Mouse (Mus musculus): Measurements from ENCODE around the gene Zfp637.
"Not testable (repeated sequence)": the region's sequence is repeated elsewhere in the genome, so short reads cannot be mapped to it uniquely, and the experiment has no call there.

The Zfp637 gene

DNA sequence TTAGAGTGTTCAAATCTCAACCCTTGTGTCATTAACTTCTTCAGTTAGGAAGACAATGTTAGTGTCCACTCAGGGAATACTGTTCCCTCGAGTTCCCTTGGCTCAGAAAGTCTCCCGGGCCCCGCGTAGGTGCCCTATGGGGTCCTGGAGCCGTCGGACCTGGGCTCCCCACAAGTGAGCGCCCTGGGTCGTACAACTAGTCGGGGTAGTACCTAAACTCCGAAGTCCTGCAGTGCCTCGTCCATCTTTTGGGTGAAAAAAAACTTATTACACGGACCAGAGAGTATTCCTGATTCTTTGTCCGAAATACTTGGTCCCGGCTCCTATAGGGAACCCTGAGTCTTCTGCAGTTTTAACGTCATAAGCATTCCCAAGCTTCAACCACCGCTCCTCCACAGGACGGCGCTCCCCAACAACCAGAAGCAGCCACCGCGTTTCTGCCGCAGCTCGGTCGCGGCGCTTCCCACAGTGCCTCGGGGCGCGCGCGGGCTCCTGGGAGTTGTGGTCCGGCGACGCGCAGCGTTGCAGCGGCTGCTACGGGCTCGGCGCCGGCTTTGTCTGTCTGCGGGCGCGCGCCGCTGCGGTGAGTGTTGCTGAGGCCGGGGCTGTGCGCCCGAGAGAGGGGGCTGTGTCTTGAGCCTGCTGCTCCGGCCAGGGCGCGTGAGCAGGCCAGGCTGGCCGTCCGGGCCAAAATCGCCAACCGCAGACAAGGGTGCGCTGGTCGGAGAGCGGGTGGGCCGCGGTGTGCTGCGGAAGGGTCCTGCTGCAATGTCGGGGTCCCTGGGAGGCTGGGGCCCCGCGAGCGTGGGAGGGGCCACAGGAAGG lies at the start of gene Zfp637:
TSS of gene Zfp637 (plus strand) at position 495 of the 825 bp plus-strand sequence.
- peak; percentile 94 for DNase-seq (ENCODE audit: low read depth, low spot score)

DNA sequence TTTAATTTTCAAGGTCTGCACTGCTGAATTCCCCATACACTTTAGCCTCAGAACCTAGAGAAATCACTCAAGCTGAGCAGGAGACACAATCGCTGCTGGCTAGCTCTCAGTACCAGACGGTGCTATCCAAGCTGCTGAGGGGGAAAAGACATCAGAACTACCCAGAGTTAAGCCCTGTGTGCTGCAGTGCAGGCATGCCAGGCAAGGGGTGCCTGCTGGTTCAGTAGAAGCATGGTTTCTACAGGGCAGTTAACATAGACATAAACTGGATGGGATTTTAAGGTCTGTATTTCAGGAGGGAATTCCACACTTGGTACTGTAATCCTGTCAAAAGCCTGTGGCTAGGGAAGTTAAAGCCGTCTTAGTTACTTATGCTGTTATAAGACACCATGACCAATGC lies 45.7 kb upstream of the Zfp637 start:
- DNase-seq (ENCODE audit: low read depth, low spot score) = no peak

DNA sequence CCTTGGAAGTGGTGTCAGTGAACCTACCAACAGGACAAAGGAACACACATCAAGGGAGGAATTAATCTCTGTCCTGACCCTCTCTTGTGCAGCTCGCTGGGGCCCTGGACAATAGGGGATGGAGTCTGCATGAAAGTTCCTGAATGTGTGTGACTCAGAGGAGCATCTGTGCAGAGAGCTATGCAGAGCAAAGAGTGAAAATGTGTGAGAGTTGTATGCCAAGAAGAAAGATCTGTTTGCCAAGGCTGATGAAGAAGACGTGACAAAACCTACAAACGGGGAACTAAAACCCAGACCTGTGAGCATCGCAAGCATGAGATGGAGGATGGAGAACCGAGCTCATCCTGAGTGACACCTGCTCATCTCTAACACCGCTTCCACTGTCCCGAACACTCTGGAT lies 40.2 kb upstream of the Zfp637 start:
- no peak for DNase-seq (ENCODE audit: low read depth, low spot score)

DNA sequence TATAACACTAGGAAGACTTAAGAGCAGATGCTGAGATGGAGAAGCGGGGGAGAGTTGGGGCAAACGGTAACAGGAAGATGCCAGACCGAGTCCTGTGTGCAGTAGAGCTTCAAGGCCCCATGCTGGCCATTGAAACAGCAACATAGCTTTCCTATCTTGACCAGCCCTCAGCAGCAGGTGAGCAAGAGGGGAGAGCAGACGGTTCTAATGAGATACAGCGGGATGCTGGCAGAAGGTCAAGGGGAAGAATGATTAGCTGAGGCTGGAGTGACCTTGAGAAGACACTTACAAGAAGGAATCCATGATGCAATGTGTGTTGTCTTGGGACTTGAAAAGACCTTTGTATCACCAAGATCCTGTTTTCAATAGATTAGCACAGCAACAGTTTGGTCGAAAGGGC lies 39.2 kb upstream of the Zfp637 start:
- DNase-seq (ENCODE audit: low read depth, low spot score) = no peak

DNA sequence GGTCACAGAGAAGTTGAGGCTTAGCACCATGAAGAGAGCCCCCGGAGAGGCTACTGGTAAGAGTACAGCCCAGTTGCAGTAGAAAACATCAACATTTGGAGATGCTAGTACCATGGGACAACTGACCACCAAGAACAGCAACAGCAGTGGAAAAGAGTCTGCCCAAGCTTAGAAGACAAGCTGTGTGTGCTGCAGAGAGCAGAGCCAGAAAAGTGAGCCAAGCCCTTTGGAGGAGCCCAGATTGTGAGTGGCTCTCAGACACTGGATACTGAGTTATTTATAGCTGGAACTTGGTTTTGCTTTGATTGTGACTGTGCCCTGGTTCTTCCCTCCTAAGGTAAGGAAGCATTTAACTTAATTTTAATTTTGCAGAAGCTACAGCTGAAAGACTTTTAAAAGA lies 33.2 kb upstream of the Zfp637 start:
- DNase-seq (ENCODE audit: low read depth, low spot score) = no peak

DNA sequence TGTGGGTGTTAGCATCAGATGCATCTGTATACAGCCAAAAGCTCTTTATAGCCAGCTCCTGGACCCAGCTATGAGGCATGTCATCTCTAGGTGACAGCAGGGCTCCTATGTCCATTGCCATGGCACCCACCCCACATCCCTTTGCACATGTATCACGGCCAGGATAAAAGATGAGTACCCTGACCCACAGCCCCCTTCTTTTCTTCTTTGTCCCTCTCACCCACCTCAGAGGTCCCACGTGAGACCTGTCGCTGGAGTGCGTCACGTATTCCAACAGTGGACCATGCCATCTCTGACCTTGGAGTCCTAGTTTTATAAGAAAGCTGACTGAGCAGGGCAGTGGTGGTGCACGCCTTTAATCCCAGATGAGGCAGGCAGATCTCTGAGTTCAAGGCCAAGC lies 31.2 kb upstream of the Zfp637 start:
- no peak for DNase-seq (ENCODE audit: low read depth, low spot score)

DNA sequence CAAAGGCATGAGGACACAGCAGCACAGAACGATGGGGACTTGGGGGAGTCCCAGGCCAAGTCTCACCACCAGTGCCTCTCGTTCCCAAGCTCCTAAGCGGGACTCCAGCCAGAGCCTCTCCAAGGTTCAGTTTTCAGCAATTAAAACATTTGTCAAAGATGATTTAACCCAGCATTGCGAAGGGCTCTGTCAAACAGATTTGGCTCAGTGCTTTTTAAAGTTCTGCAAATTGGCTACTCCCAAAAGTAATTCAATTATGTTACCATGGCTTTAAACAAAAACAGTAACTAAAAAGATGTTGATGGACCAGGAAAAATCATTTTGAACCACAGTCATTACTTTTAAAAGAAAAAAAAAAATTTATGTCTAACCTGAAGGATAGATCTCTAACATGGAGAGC lies 30.3 kb upstream of the Zfp637 start:
- no peak for DNase-seq (ENCODE audit: low read depth, low spot score)

DNA sequence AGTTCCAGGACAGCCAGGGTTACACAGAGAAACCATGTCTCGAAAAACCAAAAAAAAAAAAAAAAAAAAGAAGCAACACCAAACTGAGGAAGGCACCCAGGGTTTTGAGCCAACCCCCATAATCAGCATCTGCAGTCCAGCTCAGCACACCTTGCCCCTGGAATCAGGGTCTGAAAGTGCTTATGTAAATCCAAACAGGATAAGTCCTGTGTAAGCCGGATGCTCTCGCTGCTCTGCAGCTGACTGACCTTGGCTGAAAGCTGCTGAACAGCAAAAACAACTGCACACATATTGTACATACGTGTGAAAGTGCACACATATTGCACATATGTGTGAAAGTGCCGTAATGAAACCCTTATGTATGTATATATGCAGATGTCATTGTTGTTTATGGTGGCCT lies 29.7 kb upstream of the Zfp637 start:
- DNase-seq (ENCODE audit: low read depth, low spot score) = peak; percentile 55

DNA sequence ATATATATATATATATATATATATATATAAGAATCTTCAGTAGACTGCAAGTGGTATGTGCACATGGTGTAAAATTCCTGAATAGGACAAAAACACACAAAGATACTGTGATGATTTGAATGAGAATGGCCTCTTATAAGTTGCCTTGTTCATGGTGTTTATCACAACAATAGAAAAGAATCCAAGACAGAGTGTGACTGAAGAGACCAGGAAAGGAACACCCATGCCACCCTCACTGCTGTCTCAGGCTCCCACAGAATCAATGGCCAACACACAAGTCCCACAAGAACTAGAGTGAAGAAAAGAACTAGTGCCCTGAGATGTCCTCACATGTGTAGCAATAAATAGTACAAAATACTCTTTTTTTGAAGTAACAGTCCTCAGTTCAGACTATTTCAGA lies 26.3 kb upstream of the Zfp637 start:
- DNase-seq (ENCODE audit: low read depth, low spot score) = peak; percentile 57

DNA sequence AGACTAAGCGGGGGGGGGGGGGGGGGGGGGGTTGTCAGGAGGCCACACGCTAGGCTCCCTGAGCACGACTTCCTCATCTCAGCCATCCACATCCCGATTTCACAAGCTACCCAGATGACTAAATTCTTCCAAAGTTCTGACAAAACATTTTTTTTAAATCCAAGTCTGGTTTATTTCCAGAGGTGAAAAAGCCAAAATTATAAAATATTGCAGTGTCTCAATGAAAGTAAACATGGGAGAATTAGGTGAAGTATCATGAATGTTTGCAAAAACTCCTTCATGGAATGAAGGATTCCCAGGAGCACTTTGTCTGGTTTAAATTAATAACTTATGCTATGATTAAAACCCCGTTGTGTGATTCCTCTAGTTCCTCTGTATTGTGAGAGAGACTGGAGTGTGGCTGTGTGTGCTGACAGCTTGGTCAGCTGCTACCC lies 23.9 kb upstream of the Zfp637 start:
- no peak for DNase-seq (ENCODE audit: low read depth, low spot score)

DNA sequence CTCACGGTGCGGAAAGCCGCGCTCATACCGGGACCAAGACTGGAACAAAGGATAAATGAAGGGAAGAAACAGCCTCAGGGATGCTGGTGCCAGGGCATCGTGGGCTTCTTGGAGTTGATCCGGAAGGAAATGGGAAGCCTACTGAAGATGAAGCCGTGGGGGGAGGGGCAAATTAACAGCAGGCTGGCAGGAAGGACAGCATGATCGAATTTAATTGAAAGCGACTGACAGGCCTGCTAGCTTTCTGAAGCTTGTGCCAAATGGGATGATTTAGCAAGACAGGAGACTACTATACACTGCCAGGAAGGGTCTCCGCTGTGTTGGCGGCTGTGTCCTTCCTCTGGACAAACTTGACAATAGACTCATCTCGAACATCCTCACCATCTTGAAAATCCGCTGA lies 20.7 kb upstream of the Zfp637 start:
- DNase-seq (ENCODE audit: low read depth, low spot score) = no peak

DNA sequence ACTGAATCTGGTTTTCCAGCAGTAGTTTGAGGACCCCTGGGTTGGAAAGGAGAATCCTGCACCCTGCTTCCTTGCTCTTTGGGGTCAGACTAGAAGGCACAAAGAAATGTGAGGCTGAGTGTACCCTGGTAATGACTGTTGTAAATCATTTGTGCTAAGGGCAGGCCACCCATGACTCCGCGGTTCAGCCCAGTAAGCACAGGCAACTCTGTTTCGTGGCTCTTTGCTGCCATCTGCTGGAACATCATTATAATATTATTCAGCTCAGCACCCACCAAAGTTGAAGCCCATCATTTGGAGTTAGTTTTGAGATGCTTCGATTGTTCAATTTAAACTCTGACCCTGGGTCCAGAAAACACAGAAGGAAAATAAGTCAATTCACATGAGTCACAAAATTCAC lies 15.6 kb upstream of the Zfp637 start:
- peak; percentile 78 for DNase-seq (ENCODE audit: low read depth, low spot score)

DNA sequence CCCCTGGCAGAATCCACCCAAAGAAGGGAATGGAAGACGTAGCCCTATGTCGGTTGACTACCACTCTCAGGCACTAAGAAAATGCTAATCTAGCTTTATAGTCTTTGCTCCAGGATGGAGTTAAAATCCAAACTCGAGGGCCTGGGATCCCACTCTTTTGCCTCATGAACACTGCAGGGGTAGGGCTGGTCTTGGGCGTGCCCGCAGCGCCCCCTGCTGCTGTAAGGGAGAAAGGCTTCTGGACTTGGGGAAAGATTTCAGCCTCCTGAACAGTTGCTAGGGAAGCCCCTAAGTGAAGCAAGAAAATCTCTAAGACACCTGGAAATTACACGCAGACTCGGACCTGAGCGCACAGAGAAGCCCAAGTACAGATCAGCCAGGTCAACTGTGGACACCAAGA lies 12.7 kb upstream of the Zfp637 start:
- peak; percentile 86 for DNase-seq (ENCODE audit: low read depth, low spot score)

DNA sequence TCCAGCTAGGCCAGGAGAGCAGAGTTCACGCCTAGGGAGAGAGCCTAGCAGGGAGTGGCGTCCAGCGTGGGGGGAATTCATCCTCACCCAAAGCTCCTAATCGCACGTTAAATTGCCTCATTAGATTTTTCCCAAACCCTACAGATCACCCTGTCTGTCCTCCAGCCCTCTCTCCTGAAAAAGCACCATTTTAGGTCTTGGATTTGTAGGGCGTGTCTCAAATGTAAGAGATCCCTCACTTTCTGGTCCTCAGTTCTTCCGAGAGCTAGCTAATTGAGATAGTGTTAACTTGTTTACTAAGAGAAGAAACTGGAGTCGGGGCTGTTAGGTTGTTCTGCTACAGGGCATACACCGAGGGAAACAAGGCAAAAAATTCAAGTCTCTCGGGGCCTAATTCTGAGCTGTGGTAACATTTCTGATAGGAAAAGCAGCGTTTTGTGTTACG lies 553 bp downstream of the Zfp637 start:
- no peak for DNase-seq (ENCODE audit: low read depth, low spot score)

DNA sequence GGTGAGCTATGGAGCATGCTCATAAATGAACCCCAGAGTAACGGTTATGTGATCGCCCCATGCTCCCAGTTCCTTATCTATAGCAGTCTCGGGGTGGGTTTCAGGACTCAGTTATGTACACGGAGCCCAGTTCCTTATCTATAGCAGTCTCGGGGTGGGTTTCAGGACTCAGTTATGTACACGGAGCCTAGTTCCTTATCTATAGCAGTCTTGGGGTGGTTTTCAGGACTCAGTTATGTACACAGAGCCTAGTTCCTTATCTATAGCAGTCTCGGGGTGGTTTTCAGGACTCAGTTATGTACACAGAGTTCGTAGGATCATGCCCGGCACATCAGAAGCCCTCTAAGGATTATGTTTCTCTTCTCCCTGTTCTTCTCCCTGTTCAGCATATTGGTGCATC lies 3.6 kb downstream of the Zfp637 start:
- DNase-seq (ENCODE audit: low read depth, low spot score) = no peak

DNA sequence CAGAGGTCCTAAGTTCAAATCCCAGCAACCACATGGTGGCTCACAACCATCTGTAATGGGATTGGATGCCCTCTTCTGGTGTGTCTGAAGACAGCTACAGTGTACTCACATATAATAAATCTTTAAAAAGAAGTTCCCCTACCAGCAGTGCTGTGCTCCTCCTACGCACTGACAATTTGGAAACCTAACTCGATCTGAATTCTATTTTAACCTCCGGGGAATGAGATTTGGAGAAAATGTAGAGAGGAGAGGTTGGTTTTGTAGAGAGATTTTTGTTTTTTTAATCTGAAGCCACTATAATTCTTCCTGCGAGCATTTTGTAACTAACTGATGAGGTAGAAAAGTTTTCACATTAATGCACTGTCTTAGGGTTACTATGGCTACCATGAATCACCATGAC lies 5.7 kb downstream of the Zfp637 start:
- DNase-seq (ENCODE audit: low read depth, low spot score) = not testable (repeated sequence)

DNA sequence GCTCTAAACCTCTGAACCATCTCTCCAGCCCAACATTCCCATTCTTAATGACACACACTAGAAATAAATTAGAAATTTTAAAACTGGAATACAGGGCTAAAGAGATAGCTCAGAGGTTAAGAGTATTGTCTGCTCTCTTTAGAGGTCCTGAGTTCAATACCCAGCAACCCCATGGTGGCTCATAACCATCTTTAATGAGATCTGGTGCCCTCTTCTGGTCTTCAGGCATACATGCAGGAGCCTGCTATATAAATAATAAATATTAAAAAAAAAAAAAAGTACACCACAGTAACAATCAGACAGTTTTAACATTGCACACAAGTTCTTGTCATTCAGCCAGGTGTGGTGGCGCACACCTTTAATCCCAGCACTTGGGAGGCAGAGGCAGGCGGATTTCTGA lies 6.8 kb downstream of the Zfp637 start:
- no peak for DNase-seq (ENCODE audit: low read depth, low spot score)

DNA sequence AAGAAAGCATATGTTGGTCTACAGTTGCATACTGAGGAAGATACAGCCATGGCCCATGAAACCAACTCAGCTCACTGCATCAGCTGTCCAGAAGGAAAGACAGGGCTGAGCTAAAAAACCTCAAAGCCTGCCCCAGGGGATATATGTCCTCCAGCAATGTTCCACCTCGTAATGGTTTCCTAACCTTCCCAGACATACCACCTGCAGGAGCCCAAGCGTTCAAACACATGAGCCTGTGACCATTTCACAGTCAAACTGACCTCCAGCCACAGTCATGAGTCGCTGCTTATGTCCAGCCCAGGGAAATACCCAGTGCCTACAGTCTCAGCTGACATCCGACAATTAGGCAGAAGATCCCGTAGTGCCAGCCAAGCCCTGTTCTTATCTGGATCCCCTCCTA lies 7.6 kb downstream of the Zfp637 start:
- DNase-seq (ENCODE audit: low read depth, low spot score) = no peak

DNA sequence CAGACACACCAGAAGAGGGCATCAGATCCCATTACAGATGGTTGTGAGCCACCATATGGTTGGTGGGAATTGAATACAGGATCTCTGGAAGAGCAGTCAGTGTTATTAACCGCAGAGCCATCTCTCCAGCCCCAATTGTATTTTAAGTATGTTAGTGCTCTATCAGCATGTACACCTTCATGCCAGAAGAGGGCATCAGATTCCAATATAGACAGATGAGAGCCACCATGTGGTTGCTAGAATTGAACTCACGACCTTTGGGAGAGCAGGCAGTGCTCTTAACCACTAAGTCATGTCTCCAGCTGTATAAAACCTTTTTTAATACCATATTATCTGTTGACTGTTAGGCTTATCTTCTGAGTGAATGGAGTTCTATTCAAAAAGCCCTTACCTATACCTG lies 10.8 kb downstream of the Zfp637 start:
- DNase-seq (ENCODE audit: low read depth, low spot score) = peak; percentile 51

DNA sequence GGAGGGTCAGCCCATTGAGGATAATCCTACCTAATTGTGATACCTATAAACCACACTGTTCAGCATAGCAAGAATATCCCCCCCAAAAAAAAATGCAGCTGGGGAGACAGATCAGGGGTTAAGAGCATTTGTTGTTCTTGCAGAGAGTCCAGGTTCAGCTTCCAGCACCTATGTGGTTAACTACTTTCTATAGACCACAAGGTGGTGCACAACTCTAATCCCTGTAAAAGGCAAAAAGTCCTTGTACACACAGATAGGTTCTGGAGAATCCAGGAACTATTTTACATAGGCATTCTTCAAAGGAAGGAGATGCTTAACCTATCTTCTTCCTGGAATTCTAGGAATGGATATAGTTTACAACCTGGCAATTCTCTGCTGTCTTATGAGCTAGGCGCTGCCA lies 17.0 kb downstream of the Zfp637 start:
- peak; percentile 62 for DNase-seq (ENCODE audit: low read depth, low spot score)

DNA sequence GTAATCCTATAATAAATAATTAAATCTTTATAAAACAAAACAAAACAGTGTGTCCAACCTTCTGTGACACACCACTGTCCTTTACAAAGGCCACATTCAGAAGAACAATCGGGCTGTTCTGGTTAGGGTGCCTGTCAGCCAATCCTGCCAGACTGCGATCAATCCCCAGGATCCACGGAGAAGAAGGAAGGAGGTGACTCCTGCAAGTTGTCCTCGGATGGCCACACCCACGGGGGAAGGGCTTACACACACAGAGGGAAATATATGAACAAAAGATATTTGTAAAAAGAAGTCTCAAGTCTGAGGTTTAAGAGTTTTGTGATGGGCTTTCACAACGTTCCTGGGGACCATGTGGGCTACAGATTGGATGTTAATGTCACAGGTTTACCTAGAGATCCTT lies 20.9 kb downstream of the Zfp637 start, which contains the start of gene Zfp239:
TSS of gene Zfp239 (plus strand) at position 253 of the 400 bp plus-strand sequence.
- peak; percentile 43 for DNase-seq (ENCODE audit: low read depth, low spot score)

DNA sequence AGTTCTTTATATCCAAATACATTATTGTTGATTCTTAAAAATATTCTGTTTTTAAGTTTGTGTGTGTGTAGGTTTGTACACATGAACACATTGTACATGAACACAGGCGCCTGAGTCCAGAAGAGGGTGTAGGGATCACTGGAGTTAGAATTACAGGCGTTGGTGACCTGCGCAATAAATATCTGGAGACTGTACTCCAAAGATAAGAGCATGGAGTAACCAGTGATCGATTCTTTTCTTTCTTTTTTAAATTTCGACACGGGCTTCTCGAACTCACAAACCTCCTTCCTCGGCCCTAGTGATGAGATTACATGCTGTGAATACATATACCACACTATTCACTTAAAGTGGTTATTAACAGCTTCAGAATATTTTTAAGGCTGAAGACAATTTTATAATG lies 21.5 kb downstream of the Zfp637 start:
- no peak for DNase-seq (ENCODE audit: low read depth, low spot score)

DNA sequence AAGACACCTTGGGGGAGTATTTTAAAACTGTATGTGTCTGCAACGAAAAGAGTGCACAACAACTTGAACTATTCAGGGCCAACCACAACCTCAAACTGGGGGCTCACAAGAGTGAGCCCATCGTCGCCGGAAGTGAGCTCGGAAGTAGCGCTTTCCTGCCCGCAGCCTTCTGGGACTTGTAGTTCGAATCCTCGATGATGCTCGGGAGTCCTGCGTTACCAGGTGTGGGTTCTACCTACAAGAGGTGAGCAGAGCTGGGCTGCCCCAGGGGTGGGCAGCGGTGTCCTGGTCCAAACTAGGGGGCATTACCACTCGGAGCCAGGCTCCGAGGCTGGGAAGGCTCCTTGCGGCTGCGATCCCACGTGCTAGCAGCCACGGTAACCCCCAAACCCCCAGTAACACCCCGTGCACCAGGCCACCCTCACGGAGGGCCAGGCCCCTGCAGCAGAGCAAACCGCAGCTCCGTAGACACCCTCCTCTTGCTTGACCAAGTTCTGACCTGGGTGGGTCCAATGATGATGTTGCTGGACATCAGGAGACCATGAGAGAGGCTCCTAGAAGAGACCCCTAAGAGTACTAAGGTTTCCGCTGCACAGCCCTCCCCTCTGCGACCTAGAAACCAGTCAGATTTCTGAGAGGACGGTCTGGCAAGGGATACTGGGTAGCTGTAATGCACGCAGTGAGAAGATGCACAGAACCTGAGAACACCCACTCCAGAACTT lies 22.1 kb downstream of the Zfp637 start:
- DNase-seq (ENCODE audit: low read depth, low spot score) = peak; percentile 89
